Mouse (Mus musculus) neural tube, embryonic 12.5 days (tissue): Measurements from ENCODE around the gene Zbtb2. TPM values are rescaled to one million over a fixed set of nuclear protein-coding genes. Genes with fewer than 3 reads are reported as not detected.

Experiments
- ATAC-seq: fragments of 200-750 bp; cut with Nextera tagmentation; 2 replicates; pipeline ENCODE4 v1.8.0; 2017; ENCODE audit warnings: low read depth, mild to moderate bottlenecking, moderate TSS enrichment, moderate library complexity; ENCODE audit not compliant: low FRiP score
- H3K27ac ChIP-seq: fragments of 300-500 bp; sonication (generic); 2 replicates; pipeline ENCODE4 v1.5.1; 2016
- H3K27me3 ChIP-seq: fragments of 300-500 bp; sonication (generic); replicated peaks from 2 replicates; pipeline ENCODE4 v1.6.1; 2016; ENCODE audit warnings: mild to moderate bottlenecking
- H3K36me3 ChIP-seq: fragments of 300-500 bp; sonication (generic); 2 replicates; pipeline ENCODE4 v1.6.1; 2016; ENCODE audit warnings: mild to moderate bottlenecking
- H3K4me1 ChIP-seq: fragments of 300-500 bp; sonication (generic); 2 replicates; pipeline ENCODE4 v1.6.1; 2016
- H3K4me2 ChIP-seq: fragments of 300-500 bp; sonication (generic); replicated peaks from 2 replicates; pipeline ENCODE4 v1.6.1; 2016; ENCODE audit warnings: mild to moderate bottlenecking
- H3K4me3 ChIP-seq: fragments of 300-500 bp; sonication (generic); 2 replicates; pipeline ENCODE4 v1.5.1; 2016
- H3K9ac ChIP-seq: fragments of 300-500 bp; sonication (generic); 2 replicates; pipeline ENCODE4 v1.6.1; 2016; ENCODE audit warnings: mild to moderate bottlenecking
- H3K9me3 ChIP-seq: fragments of 300-500 bp; sonication (generic); 2 replicates; pipeline ENCODE4 v1.6.1; 2016; ENCODE audit warnings: mild to moderate bottlenecking
- WGBS: fragments of 180-500 bp; shearing (Covaris S2); methylation state at CpG from one replicate; pipeline ENCODE4 v1.1.7; 2016; 5-methylcytosine and 5-hydroxymethylcytosine counted together
- polyA plus RNA-seq: library from polyadenylated mRNA; unstranded; fragments of >200 nt; fragmentation: Nextera tagmentation; extraction: Ambion mirVana; gene quantifications from 2 replicates; pipeline ENCODE4 v1.2.1, GENCODE M21; 2016

Zbtb2 gene
- polyA plus RNA-seq, 1 experiment from 2014 or later, result 20.1 TPM

DNA sequence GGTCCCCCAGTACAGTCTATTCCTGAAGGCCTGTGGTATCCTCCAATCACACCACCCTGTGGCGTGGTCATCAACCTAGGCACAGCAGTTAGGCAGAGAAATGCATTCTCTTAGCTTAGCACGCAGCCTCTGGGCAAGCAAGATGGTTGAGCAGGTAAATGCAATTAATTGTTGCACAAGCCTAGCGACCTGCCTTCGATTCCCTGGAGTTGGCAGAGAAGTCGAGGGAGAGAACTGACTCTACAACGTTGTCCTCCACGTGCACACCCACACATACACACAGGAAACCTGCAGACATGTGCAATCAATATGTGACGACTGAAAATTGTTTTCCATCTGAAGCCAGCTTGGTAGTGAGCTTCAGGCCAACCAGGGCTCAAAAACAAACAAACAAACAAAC lies 64.0 kb downstream of the Zbtb2 start:
- WGBS, result 87% methylated on average over 8 of the region's 8 CpGs

More for the DNA sequence above, 64.0 kb downstream of the Zbtb2 start:
- H3K4me1 ChIP-seq, result no peaks in the 10 kb centered on the region
- H3K9ac ChIP-seq, result no peak overlapping the region
- no peak for ATAC-seq
- H3K27ac ChIP-seq, result no peak overlapping the region
- H3K9me3 ChIP-seq, result peaks cover 10% of the 10 kb centered on the region; the same call in 1 of the 2 replicates
- no peaks in the 10 kb centered on the region; the same call in 1 of the 2 replicates for H3K36me3 ChIP-seq
- no peak overlapping the region for H3K4me2 ChIP-seq
- no peaks in the 10 kb centered on the region for H3K27me3 ChIP-seq
- no peak overlapping the region for H3K4me3 ChIP-seq

Other genes with a start within 250 kb of the Zbtb2 start
- gene Akap12, start 121.7 kb downstream of the Zbtb2 start, polyA plus RNA-seq, result 81.2 and 94.2 TPM in 2 replicates
- 48.9 and 49.4 TPM in 2 replicates for gene Rmnd1, start 44.3 kb upstream of the Zbtb2 start, polyA plus RNA-seq
- 20.5 and 21.2 TPM in 2 replicates for gene Armt1, start 44.4 kb upstream of the Zbtb2 start, polyA plus RNA-seq
- gene Ccdc170, start 94.4 kb upstream of the Zbtb2 start, polyA plus RNA-seq, result 0.05 TPM in 1 of 2 replicates, not detected in the other
- gene Esr1, start 223.5 kb upstream of the Zbtb2 start, polyA plus RNA-seq, result 0.09 and 0.30 TPM in 2 replicates